Comparison of ENCODE assay signal across 23 mouse cellular contexts in genomic region chr2:76719650-76720049, GRCm38 (mm10). TPM values are rescaled to one million over a fixed set of nuclear protein-coding genes. Genes with fewer than 3 reads are reported as not detected.
A peak's percentile ranks its signal among the peaks of the same experiment; 100 is the strongest.
DNase-seq lines count a peak whose midpoint lies in the region; ATAC-seq and TF ChIP-seq lines count a peak whose summit lies in the region.
"Had no signal": no experiment of that assay in that cellular context is flagged by ENCODE, and none has a peak within 500 bp of the region (broad histone marks: within the 10 kb centered on the region; RNA-seq: fewer than 3 reads in every experiment).

No protein-coding gene starts in this region.

- no peaks in the 10 kb centered on the region for H3K4me1 ChIP-seq in heart, embryonic 12.5 days (replicated peaks)
- H3K4me1 ChIP-seq: embryonic facial prominence, embryonic 10.5 days; embryonic facial prominence, embryonic 12.5 days; forebrain, embryonic 13.5 days; forebrain, embryonic 15.5 days had no signal

- peaks cover 88% of the 10 kb centered on the region for H3K36me3 ChIP-seq in heart, embryonic 12.5 days
- H3K36me3 ChIP-seq in myocyte (ENCODE audit: control insufficient read depth, insufficient read depth): peaks cover 77% of the 10 kb centered on the region
- H3K36me3 ChIP-seq: G1E had no signal

- DNase-seq in gastrocnemius, adult 2 months: peak; percentile 16
- no peak for DNase-seq in gastrocnemius, adult 8-10 months (ENCODE audit: low spot score in 2 of 2)
- peak; percentile 82 for DNase-seq in heart, adult 11 months
- DNase-seq: adrenal gland, adult 8-10 months; adrenal gland, postnatal 14 days; adrenal gland, postnatal 36 days; B cell, adult 2 months; cerebellum, adult 11-12 months; cerebellum, adult 2 months; cerebellum, adult 9-10 months; cerebellum, postnatal 10 days; cerebellum, postnatal 25 days had no signal

- H3K4me3 ChIP-seq in gastrocnemius, adult 2 months: no peak overlapping the region
- H3K4me3 ChIP-seq in heart, embryonic 12.5 days: no peak overlapping the region
- H3K4me3 ChIP-seq in myocyte: no peak overlapping the region
- H3K4me3 ChIP-seq: embryonic facial prominence, embryonic 10.5 days; embryonic facial prominence, embryonic 12.5 days; forebrain, embryonic 13.5 days; forebrain, embryonic 15.5 days had no signal

- no peak for TF ChIP-seq CTCF in gastrocnemius, adult 2 months (IDR thresholded peaks at IDR 0.05)

- no peak overlapping the region for H3K9ac ChIP-seq in heart, embryonic 12.5 days
- H3K9ac ChIP-seq: embryonic facial prominence, embryonic 12.5 days; forebrain, embryonic 13.5 days; forebrain, embryonic 15.5 days had no signal

- H3K27me3 ChIP-seq in heart, embryonic 12.5 days (replicated peaks): no peaks in the 10 kb centered on the region
- H3K27me3 ChIP-seq in myocyte (ENCODE audit: control insufficient read depth, insufficient read depth, insufficient read length): no peaks in the 10 kb centered on the region
- H3K27me3 ChIP-seq: CH12.LX; embryonic facial prominence, embryonic 12.5 days; forebrain, embryonic 13.5 days; forebrain, embryonic 15.5 days; Patski had no signal

- intact Hi-C loops in gastrocnemius, adult 2 months (cut with DNase I): no loop called here

- H3K79me2 ChIP-seq in myocyte (ENCODE audit: control insufficient read depth, insufficient read depth): no peaks in the 10 kb centered on the region

- no peak overlapping the region for H3K27ac ChIP-seq in gastrocnemius, adult 2 months
- H3K27ac ChIP-seq in heart, embryonic 12.5 days (ENCODE audit: poor library complexity, severe bottlenecking): no peak overlapping the region
- H3K27ac ChIP-seq: embryonic facial prominence, embryonic 10.5 days; embryonic facial prominence, embryonic 12.5 days; forebrain, embryonic 13.5 days; forebrain, embryonic 15.5 days had no signal

- H3K4me2 ChIP-seq in heart, embryonic 12.5 days: no peak overlapping the region
- H3K4me2 ChIP-seq in myocyte (ENCODE audit: low read depth): no peak overlapping the region
- H3K4me2 ChIP-seq: embryonic facial prominence, embryonic 12.5 days; forebrain, embryonic 13.5 days; forebrain, embryonic 15.5 days had no signal

- TF ChIP-seq POLR2A in myocyte (IDR thresholded peaks at IDR 0.05; ENCODE audit: insufficient read length, low read depth): peak; percentile 15

- no peak for ATAC-seq in heart, embryonic 12.5 days (ENCODE audit: insufficient number of reproducible peaks, low FRiP score)
- ATAC-seq: activated CD4-positive, CD25-positive, alpha-beta regulatory T cell, adult 4 months; CD4-positive, CD25-positive, alpha-beta regulatory T cell, adult 4 months; forebrain, embryonic 13.5 days; forebrain, embryonic 15.5 days; Patski had no signal

- no peaks in the 10 kb centered on the region for H3K9me3 ChIP-seq in heart, embryonic 12.5 days (replicated peaks)
- H3K9me3 ChIP-seq: embryonic facial prominence, embryonic 12.5 days; forebrain, embryonic 13.5 days had no signal

- 93% methylated on average over 14 of the region's 14 CpGs for WGBS in heart, embryonic 12.5 days

- no peak overlapping the region for H3ac ChIP-seq in myocyte (ENCODE audit: control insufficient read depth, insufficient read length)

TF ChIP-seq in myocyte, 11 proteins besides CTCF, POLR2A, EP300 and RAD21:
- TF ChIP-seq SRF (IDR thresholded peaks at IDR 0.05; ENCODE audit: control insufficient read depth, insufficient read length, low read depth) (no peak), POLR2AphosphoS2 (IDR thresholded peaks at IDR 0.05; ENCODE audit: insufficient read length, low read depth) (peak; percentile 65), MYOD1 (IDR thresholded peaks at IDR 0.05; ENCODE audit: control insufficient read depth in 1 of 3, insufficient read length in 2 of 3, low read depth in 2 of 3) (no peak), TCF3 (IDR thresholded peaks at IDR 0.05; ENCODE audit: insufficient read length, low read depth) (no peak), CEBPB (IDR thresholded peaks at IDR 0.05; ENCODE audit: insufficient read depth, poor library complexity, severe bottlenecking) (no peak)

RNA-seq across cellular contexts. Expression of gene Plekha3, which starts 44.6 kb away (rescaled TPM):
- 10 to 100 TPM; 10.3 to 10.5 TPM for total RNA-seq in gastrocnemius, adult 2 months (2021)
- 10 to 100 TPM in 2 of 4 experiments, 1 to 10 TPM in 2; 8.5 to 15.0 (median 10.3) TPM for total RNA-seq in gastrocnemius, adult 8-10 months (2022)
- 14.9 and 17.3 TPM in 2 replicates for polyA plus RNA-seq in heart, embryonic 12.5 days (2016; fragmentation: Nextera tagmentation; extraction: Ambion mirVana)
- polyA plus RNA-seq in myocyte (2012; fragmentation: generic; extraction: Trizol): 13.1 TPM

RNA-seq across cellular contexts. Expression of gene Fkbp7, which starts 46.7 kb away (rescaled TPM):
- 1 to 10 TPM; 5.8 to 8.5 TPM for total RNA-seq in gastrocnemius, adult 2 months (2021)
- total RNA-seq in gastrocnemius, adult 8-10 months (2022): 1 to 10 TPM; 3.0 to 6.5 (median 5.4) TPM
- polyA plus RNA-seq in heart, embryonic 12.5 days (2016; fragmentation: Nextera tagmentation; extraction: Ambion mirVana): 61.9 and 62.4 TPM in 2 replicates
- 34.8 TPM for polyA plus RNA-seq in myocyte (2012; fragmentation: generic; extraction: Trizol)

Comparison
In these comparisons a context has a peak if more than half of its experiments do, and no peak if none do; other contexts are left out.
1. DNase-seq: peak in gastrocnemius, adult 2 months (single experiment) and heart, adult 11 months (single experiment); none in gastrocnemius, adult 8-10 months (0 of 2).